Mouse (Mus musculus): ENCODE results near the gene Vhl.

Gene Vhl

GRCm38 (mm10) chr6:113660492-113661352 is 37.0 kb downstream of the Vhl start:
- peak overlapping the region; percentile 55 for H3K4me3 ChIP-seq (replicated peaks; ENCODE audit: low read length)
- TF ChIP-seq NANOG (IDR thresholded peaks at IDR 0.05; ENCODE audit: borderline replicate concordance, low read length) = no peak
- no peak for TF ChIP-seq POU5F1 (IDR thresholded peaks at IDR 0.05; ENCODE audit: borderline replicate concordance, low read length)
- TF ChIP-seq CTCF (conservative IDR thresholded peaks at IDR 0.05; ENCODE audit: low read length) = no peak
- H3K9me3 ChIP-seq (ENCODE audit: low read length) = no peaks in the 10 kb centered on the region
- no peaks in the 10 kb centered on the region for H3K36me3 ChIP-seq (ENCODE audit: insufficient read depth, low read length)
- H3K4me1 ChIP-seq (replicated peaks; ENCODE audit: low read depth, low read length) = peaks cover 54% of the 10 kb centered on the region
- H3K27me3 ChIP-seq (ENCODE audit: insufficient read depth, low read length) = no peaks in the 10 kb centered on the region

DNA sequence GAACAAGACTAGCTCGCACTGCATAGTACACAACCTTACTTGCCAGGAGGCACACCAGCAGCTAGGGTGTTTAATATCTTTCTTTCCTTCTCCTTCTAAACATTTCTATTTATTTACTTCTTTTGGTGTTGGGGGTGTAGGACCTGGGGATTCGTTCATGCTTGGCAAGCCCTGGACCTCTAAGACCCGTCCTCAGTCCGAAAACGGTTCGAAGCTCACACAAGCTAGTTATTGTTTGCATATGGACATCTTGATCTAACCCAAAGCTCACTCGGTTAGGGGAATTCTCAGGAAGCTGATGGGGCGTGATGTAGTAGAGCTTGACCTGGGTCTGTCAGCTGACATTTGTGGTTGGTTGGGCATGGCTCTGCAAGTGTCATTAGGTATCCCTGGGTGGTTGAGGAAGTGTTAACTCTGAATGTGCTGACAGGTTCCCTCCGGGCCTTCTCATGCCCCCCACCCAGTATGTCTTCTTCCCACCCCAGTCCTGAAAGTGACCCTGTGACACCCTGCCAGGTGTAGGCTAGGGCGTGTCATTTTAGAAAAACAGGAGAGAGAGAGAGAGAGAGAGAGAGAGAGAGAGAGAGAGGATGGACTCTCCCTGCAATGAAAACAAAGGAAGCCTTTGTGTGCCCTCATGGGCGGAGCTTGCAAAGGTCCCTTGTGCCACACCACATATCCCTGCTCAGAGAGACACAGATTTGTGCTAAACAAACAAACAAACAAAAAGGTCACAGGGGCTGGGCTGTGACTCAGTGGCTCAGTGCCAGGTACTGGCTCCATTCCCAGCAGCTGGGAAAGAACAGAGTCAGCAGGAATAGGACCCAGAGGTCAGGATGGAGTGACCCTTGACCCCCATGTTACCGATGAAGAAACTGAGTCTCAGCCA is 37.8 kb downstream of the Vhl start:
- H3K9me3 ChIP-seq (ENCODE audit: low read length) = no peaks in the 10 kb centered on the region
- H3K27me3 ChIP-seq (ENCODE audit: insufficient read depth, low read length) = no peaks in the 10 kb centered on the region
- peak overlapping the region; percentile 39 for H3K4me3 ChIP-seq (replicated peaks; ENCODE audit: low read length)
- no peak for TF ChIP-seq POU5F1 (IDR thresholded peaks at IDR 0.05; ENCODE audit: borderline replicate concordance, low read length)
- no peak for TF ChIP-seq CTCF (conservative IDR thresholded peaks at IDR 0.05; ENCODE audit: low read length)
- TF ChIP-seq NANOG (IDR thresholded peaks at IDR 0.05; ENCODE audit: borderline replicate concordance, low read length) = no peak
- peaks cover 51% of the 10 kb centered on the region for H3K4me1 ChIP-seq (replicated peaks; ENCODE audit: low read depth, low read length)
- no peaks in the 10 kb centered on the region for H3K36me3 ChIP-seq (ENCODE audit: insufficient read depth, low read length)

DNA sequence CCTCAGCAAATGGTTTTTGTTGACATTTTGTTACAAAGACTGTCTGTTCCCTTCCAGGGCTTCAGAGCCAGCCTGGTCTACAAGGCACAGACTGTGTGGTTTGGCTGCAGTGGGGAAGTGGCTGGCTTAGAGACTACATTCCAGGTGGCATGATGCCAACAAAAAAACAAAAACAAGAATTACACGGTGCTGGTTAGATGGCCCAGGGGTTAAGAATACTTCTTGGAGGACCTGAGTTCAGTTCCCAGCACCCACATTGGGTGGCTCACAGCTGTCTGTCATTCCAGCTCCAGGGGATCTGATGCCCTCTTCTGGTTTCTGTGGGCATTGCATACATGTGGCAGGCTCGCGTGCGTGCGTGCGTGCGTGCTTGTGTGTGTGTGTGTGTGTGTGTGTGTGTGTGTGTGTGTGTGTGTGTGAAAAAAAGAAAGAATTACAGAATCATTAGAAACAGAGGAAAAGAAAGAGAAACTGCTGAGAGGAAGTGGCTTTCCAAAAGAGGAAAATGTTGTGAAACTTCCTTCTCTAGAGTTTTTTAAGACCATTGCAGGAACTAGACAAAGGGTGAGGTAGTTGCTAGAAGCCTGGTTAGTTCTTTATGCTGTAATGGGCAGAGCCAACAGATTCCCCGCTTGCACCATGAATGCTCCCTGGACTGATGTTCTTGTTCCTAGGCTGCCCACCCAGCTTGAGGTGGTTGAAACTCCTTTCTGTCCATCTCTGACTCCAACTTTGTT is 39.4 kb downstream of the Vhl start:
- Histone ChIP-seq H3K27me3 (ENCODE audit: insufficient read depth, low read length) (no peaks in the 10 kb centered on the region), H3K9me3 (ENCODE audit: low read length) (no peaks in the 10 kb centered on the region), H3K36me3 (ENCODE audit: insufficient read depth, low read length) (no peaks in the 10 kb centered on the region), H3K4me3 (replicated peaks; ENCODE audit: low read length) (no peak overlapping the region), H3K4me1 (replicated peaks; ENCODE audit: low read depth, low read length) (peaks cover 54% of the 10 kb centered on the region)
- TF ChIP-seq CTCF (conservative IDR thresholded peaks at IDR 0.05; ENCODE audit: low read length) (peak; percentile 35), POU5F1 (IDR thresholded peaks at IDR 0.05; ENCODE audit: borderline replicate concordance, low read length) (no peak)

DNA sequence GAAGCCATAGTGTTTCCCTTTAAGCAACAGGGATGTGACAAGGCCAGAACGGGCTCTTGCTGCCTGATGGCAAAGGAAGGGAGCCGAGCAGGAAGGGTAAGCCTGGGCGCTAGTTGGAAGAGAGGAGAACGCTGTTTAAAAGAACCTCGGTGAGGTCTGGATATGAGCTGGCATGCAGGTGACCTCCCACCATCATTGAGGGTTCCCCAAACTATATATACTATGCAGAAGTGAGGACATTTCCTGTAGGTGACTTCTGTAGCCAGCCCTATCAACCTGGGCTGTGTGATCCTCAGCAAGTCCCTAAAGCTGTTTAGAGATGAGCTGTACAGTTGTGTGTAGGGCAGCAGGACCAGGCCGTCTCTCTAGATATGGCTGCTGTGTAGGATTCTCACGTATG is 40.5 kb downstream of the Vhl start:
- Histone ChIP-seq H3K4me1 (replicated peaks; ENCODE audit: low read depth, low read length) (peaks cover 55% of the 10 kb centered on the region), H3K9me3 (ENCODE audit: low read length) (no peaks in the 10 kb centered on the region), H3K4me3 (replicated peaks; ENCODE audit: low read length) (no peak overlapping the region), H3K36me3 (ENCODE audit: insufficient read depth, low read length) (no peaks in the 10 kb centered on the region), H3K27me3 (ENCODE audit: insufficient read depth, low read length) (no peaks in the 10 kb centered on the region)
- no peak for TF ChIP-seq NANOG (IDR thresholded peaks at IDR 0.05; ENCODE audit: borderline replicate concordance, low read length)
- TF ChIP-seq CTCF (conservative IDR thresholded peaks at IDR 0.05; ENCODE audit: low read length) = no peak
- TF ChIP-seq POU5F1 (IDR thresholded peaks at IDR 0.05; ENCODE audit: borderline replicate concordance, low read length) = no peak

DNA sequence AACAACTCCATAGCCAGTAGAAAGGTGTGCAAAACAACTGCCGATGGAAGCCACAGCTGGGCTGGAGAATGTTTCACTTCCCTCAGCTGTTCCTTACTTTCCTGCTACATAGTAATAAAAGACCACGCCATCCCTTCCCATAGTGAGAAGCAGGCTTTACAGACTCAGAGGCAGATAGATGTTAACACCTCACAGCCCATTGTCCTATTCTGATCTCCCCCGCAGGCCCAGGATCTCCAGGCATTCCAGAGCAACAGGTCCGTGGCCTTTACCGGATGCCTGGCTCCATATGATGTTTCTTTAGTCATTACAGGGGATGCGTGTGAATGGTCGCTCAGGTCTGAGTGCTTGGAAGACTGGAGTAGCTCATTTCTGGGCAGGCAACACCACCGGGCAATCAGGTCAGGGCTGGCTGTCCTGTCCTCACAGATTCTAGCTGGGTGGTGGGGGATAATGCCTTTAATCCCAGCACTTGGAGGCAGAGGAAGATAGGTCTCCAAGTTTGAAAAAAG is 43.9 kb downstream of the Vhl start:
- Histone ChIP-seq H3K9me3 (ENCODE audit: low read length) (no peaks in the 10 kb centered on the region), H3K4me3 (replicated peaks; ENCODE audit: low read length) (no peak overlapping the region), H3K27me3 (ENCODE audit: insufficient read depth, low read length) (no peaks in the 10 kb centered on the region), H3K4me1 (replicated peaks; ENCODE audit: low read depth, low read length) (peaks cover 51% of the 10 kb centered on the region), H3K36me3 (ENCODE audit: insufficient read depth, low read length) (no peaks in the 10 kb centered on the region)
- TF ChIP-seq CTCF (conservative IDR thresholded peaks at IDR 0.05; ENCODE audit: low read length) = no peak
- no peak for TF ChIP-seq NANOG (IDR thresholded peaks at IDR 0.05; ENCODE audit: borderline replicate concordance, low read length)
- no peak for TF ChIP-seq POU5F1 (IDR thresholded peaks at IDR 0.05; ENCODE audit: borderline replicate concordance, low read length)

DNA sequence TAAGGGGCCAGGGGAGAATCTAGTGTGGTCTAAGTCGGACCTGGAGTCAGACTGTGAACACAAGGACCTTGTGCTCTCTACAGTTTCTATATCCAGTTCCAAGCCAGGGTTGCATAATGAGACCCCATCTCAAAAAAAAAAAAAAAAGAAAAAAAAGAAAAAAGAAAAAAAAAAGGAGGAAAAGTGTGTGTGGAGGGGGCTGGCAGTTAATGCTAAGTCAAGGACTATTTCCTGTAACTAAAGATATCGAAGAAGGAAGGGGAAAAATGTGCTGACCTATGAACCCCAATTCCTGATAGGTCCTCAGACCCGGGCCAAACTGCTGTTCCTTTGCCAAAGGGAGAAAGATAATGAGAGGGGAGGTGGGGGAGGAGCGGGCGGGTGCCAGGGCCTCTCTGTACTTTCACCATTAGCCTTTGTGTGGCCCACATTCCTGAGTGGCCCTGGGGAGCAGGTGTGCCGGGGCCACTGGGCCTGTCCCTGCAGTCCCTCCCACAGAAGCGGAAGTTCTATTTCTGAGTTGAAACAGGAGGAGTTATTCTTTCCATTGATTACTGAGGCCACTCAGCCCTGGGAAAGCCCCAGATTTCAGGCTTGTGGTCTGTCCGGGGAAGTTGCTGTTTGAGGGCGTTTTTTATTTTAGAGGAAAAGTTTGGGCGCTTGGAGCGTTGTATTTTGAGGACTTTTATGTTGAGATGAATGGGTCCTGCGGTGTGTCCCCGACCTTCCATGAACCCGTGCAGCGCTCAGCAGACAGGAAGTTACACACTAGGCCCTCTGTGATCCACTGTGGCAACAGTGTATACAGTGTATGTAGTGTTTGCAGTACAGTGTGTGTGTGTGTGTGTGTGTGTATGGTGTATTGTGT is 44.8 kb downstream of the Vhl start:
- peaks cover 54% of the 10 kb centered on the region for H3K4me1 ChIP-seq (replicated peaks; ENCODE audit: low read depth, low read length)
- H3K9me3 ChIP-seq (ENCODE audit: low read length) = no peaks in the 10 kb centered on the region
- TF ChIP-seq NANOG (IDR thresholded peaks at IDR 0.05; ENCODE audit: borderline replicate concordance, low read length) = no peak
- TF ChIP-seq CTCF (conservative IDR thresholded peaks at IDR 0.05; ENCODE audit: low read length) = no peak
- no peak for TF ChIP-seq POU5F1 (IDR thresholded peaks at IDR 0.05; ENCODE audit: borderline replicate concordance, low read length)

DNA sequence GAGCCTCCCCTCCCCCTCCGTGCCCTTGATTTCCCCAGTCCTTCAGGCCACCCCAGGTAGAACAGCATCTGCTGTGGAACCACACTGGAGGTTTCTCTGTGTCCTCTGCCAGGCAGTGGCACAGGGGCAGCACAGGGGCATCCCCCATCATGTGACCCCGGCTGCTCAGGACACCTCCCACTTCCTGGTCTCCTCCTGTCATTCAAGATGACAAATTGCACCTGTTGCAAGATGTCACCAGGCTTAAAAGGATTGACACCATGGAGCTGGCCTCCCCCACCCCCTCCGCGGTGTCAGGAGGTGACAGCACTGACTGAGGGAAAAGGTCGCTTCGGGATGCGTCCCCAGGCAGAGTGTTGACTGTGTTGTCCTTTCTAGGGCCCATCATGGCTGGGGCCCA is 46.1 kb downstream of the Vhl start:
- Histone ChIP-seq H3K4me1 (replicated peaks; ENCODE audit: low read depth, low read length) (peaks cover 60% of the 10 kb centered on the region), H3K27me3 (ENCODE audit: insufficient read depth, low read length) (no peaks in the 10 kb centered on the region), H3K9me3 (ENCODE audit: low read length) (no peaks in the 10 kb centered on the region), H3K4me3 (replicated peaks; ENCODE audit: low read length) (peak overlapping the region; percentile 29; the same call in 1 of the 2 replicates), H3K36me3 (ENCODE audit: insufficient read depth, low read length) (no peaks in the 10 kb centered on the region)
- TF ChIP-seq NANOG (IDR thresholded peaks at IDR 0.05; ENCODE audit: borderline replicate concordance, low read length) (no peak), POU5F1 (IDR thresholded peaks at IDR 0.05; ENCODE audit: borderline replicate concordance, low read length) (no peak), CTCF (conservative IDR thresholded peaks at IDR 0.05; ENCODE audit: low read length) (no peak)

More for the DNA sequence above, 44.8 kb downstream of the Vhl start:
- no peaks in the 10 kb centered on the region for H3K36me3 ChIP-seq (ENCODE audit: insufficient read depth, low read length)
- H3K4me3 ChIP-seq (replicated peaks; ENCODE audit: low read length) = peak overlapping the region; percentile 23
- no peaks in the 10 kb centered on the region for H3K27me3 ChIP-seq (ENCODE audit: insufficient read depth, low read length)
